Mouse (Mus musculus) gastrocnemius, postnatal 4 days (tissue): ENCODE data around the gene Urad. TPM values are rescaled to one million over a fixed set of nuclear protein-coding genes. Genes with fewer than 3 reads are reported as not detected.
A peak's percentile ranks its signal among the peaks of the same experiment; 100 is the strongest.

ENCODE experiments used
- DNase-seq, 2 experiments: peaks; one replicate each; pipeline ENCODE4 v3.0.0; 2021 to 2022; ENCODE audit warnings: low spot score in 2 of 2, mixed read lengths in 2 of 2
- total RNA-seq, 2 experiments: library from RNA; stranded (reverse); gene quantifications; 2 replicates each; pipeline ENCODE4 v1.2.3; 2021

Urad gene
- total RNA-seq, 2 experiments from 2014 or later, result not detected

- no peak for DNase-seq
These were observed 21.1 kb downstream of the Urad start for GRCm38 (mm10) chr5:147300917-147301780.

- no peak for DNase-seq
These were observed 22.3 kb downstream of the Urad start for GRCm38 (mm10) chr5:147300001-147300363.

- no peak for DNase-seq
These were observed 22.8 kb downstream of the Urad start for GRCm38 (mm10) chr5:147299255-147300000.

- no peak for DNase-seq
These were observed 25.0 kb downstream of the Urad start for GRCm38 (mm10) chr5:147297249-147297648.

- DNase-seq, result no peak
These were observed 28.1 kb downstream of the Urad start for GRCm38 (mm10) chr5:147294121-147294520.

GRCm38 (mm10) chr5:147293127-147293910 is 28.9 kb downstream of the Urad start:
- DNase-seq, result peak in 1 of 2 experiments; percentile 55

- no peak for DNase-seq
These were observed 29.6 kb downstream of the Urad start for GRCm38 (mm10) chr5:147292506-147293120.

GRCm38 (mm10) chr5:147291764-147292505 is 30.3 kb downstream of the Urad start:
- no peak for DNase-seq

- no peak for DNase-seq
These were observed 37.9 kb downstream of the Urad start for GRCm38 (mm10) chr5:147284365-147284764.

- DNase-seq, result no peak
These were observed 44.7 kb downstream of the Urad start for GRCm38 (mm10) chr5:147277547-147277925.

GRCm38 (mm10) chr5:147276701-147277546 is 45.3 kb downstream of the Urad start:
- DNase-seq, result no peak

- no peak for DNase-seq
These were observed 46.5 kb downstream of the Urad start for GRCm38 (mm10) chr5:147275761-147276160.

- no peak for DNase-seq
These were observed 47.8 kb downstream of the Urad start for GRCm38 (mm10) chr5:147274174-147275141.

GRCm38 (mm10) chr5:147272808-147273345 is 49.4 kb downstream of the Urad start:
- no peak for DNase-seq

GRCm38 (mm10) chr5:147272046-147272807 is 50.0 kb downstream of the Urad start:
- DNase-seq, result no peak

- DNase-seq, result no peak
These were observed 51.3 kb downstream of the Urad start for GRCm38 (mm10) chr5:147270673-147271655.
